Mouse (Mus musculus) intestine, embryonic 15.5 days (tissue): Measurements from ENCODE around the gene Ndufs1. TPM values are rescaled to one million over a fixed set of nuclear protein-coding genes. Genes with fewer than 3 reads are reported as not detected.
"Not testable (repeated sequence)": the region's sequence is repeated elsewhere in the genome, so short reads cannot be mapped to it uniquely, and the experiment has no call there.

Experiments
- ATAC-seq: fragments of 200-750 bp; cut with Nextera tagmentation; 2 replicates; pipeline ENCODE4 v1.8.0; 2017; ENCODE audit warnings: moderate TSS enrichment, moderate library complexity
- H3K27ac ChIP-seq: fragments of 300-500 bp; sonication (generic); 2 replicates; pipeline ENCODE4 v1.5.1; 2015; ENCODE audit warnings: mild to moderate bottlenecking, inconsistent platforms
- H3K27me3 ChIP-seq: fragments of 300-500 bp; sonication (generic); replicated peaks from 2 replicates; pipeline ENCODE4 v1.6.1; 2015; ENCODE audit warnings: inconsistent platforms
- H3K36me3 ChIP-seq: fragments of 300-500 bp; sonication (generic); 2 replicates; pipeline ENCODE4 v1.6.1; 2015; ENCODE audit warnings: inconsistent platforms
- H3K4me1 ChIP-seq: fragments of 300-500 bp; sonication (generic); replicated peaks from 2 replicates; pipeline ENCODE4 v1.6.1; 2015; ENCODE audit warnings: inconsistent platforms
- H3K4me2 ChIP-seq: fragments of 300-500 bp; sonication (generic); replicated peaks from 2 replicates; pipeline ENCODE4 v1.6.1; 2015; ENCODE audit warnings: mild to moderate bottlenecking, inconsistent platforms
- H3K4me3 ChIP-seq: fragments of 300-500 bp; sonication (generic); replicated peaks from 2 replicates; pipeline ENCODE4 v1.5.1; 2015; ENCODE audit warnings: inconsistent platforms
- H3K9ac ChIP-seq: fragments of 300-500 bp; sonication (generic); 2 replicates; pipeline ENCODE4 v1.6.1; 2015; ENCODE audit warnings: inconsistent platforms
- H3K9me3 ChIP-seq: fragments of 300-500 bp; sonication (generic); 2 replicates; pipeline ENCODE4 v1.6.1; 2016; ENCODE audit warnings: inconsistent platforms
- WGBS: fragments of 180-500 bp; shearing (Covaris S2); methylation state at CpG from one replicate; pipeline ENCODE4 v1.1.7; 2015; 5-methylcytosine and 5-hydroxymethylcytosine counted together
- polyA plus RNA-seq: library from polyadenylated mRNA; unstranded; fragments of >200 nt; fragmentation: Nextera tagmentation; extraction: Ambion mirVana; gene quantifications from 2 replicates; pipeline ENCODE4 v1.2.1, GENCODE M21; 2015

The Ndufs1 gene
- polyA plus RNA-seq, 1 experiment from 2014 or later = 168 TPM

- Histone ChIP-seq H3K36me3 (no peaks in the 10 kb centered on the region), H3K27ac (no peak overlapping the region), H3K27me3 (no peaks in the 10 kb centered on the region), H3K4me1 (peaks cover 5% of the 10 kb centered on the region; the same call in 1 of the 2 replicates), H3K4me2 (no peak overlapping the region), H3K4me3 (no peak overlapping the region), H3K9me3 (no peaks in the 10 kb centered on the region), H3K9ac (no peak overlapping the region)
- no peak for ATAC-seq
- 88% methylated on average over 1 of the region's 1 CpGs for WGBS
These were observed 26.8 kb upstream of the Ndufs1 start for GRCm38 (mm10) chr1:63203471-63203870.

GRCm38 (mm10) chr1:63201672-63202071 is 25.0 kb upstream of the Ndufs1 start:
- H3K27me3 ChIP-seq = no peaks in the 10 kb centered on the region
- H3K27ac ChIP-seq = no peak overlapping the region
- no peak for ATAC-seq
- WGBS = 70% methylated on average over 1 of the region's 1 CpGs
- H3K4me3 ChIP-seq = no peak overlapping the region
- no peak overlapping the region for H3K4me2 ChIP-seq
- H3K9ac ChIP-seq = no peak overlapping the region
- H3K36me3 ChIP-seq = no peaks in the 10 kb centered on the region
- no peaks in the 10 kb centered on the region for H3K9me3 ChIP-seq
- peaks cover 5% of the 10 kb centered on the region; the same call in 1 of the 2 replicates for H3K4me1 ChIP-seq

GRCm38 (mm10) chr1:63200322-63200721 is 23.7 kb upstream of the Ndufs1 start:
- ATAC-seq = no peak
- Histone ChIP-seq H3K36me3 (no peaks in the 10 kb centered on the region), H3K4me1 (peaks cover 5% of the 10 kb centered on the region; the same call in 1 of the 2 replicates), H3K9me3 (no peaks in the 10 kb centered on the region), H3K9ac (no peak overlapping the region), H3K27me3 (no peaks in the 10 kb centered on the region), H3K4me3 (no peak overlapping the region), H3K27ac (no peak overlapping the region), H3K4me2 (no peak overlapping the region)
- 94% methylated on average over 18 of the region's 18 CpGs for WGBS

- Histone ChIP-seq H3K27ac (no peak overlapping the region), H3K27me3 (no peaks in the 10 kb centered on the region), H3K9ac (no peak overlapping the region), H3K4me3 (no peak overlapping the region), H3K9me3 (no peaks in the 10 kb centered on the region), H3K4me1 (peaks cover 4% of the 10 kb centered on the region; the same call in 1 of the 2 replicates), H3K36me3 (no peaks in the 10 kb centered on the region), H3K4me2 (no peak overlapping the region)
- ATAC-seq = no peak
- 70% methylated on average over 6 of the region's 6 CpGs for WGBS
These were observed 22.8 kb upstream of the Ndufs1 start for GRCm38 (mm10) chr1:63199387-63199786.

GRCm38 (mm10) chr1:63195848-63196512 is 19.3 kb upstream of the Ndufs1 start:
- ATAC-seq = no peak
- no peak overlapping the region for H3K4me2 ChIP-seq
- H3K36me3 ChIP-seq = no peaks in the 10 kb centered on the region
- H3K4me1 ChIP-seq = no peaks in the 10 kb centered on the region
- no peak overlapping the region for H3K4me3 ChIP-seq
- no peak overlapping the region for H3K27ac ChIP-seq
- no peak overlapping the region for H3K9ac ChIP-seq
- no peaks in the 10 kb centered on the region for H3K27me3 ChIP-seq
- 36% methylated on average over 5 of the region's 5 CpGs for WGBS
- no peaks in the 10 kb centered on the region for H3K9me3 ChIP-seq

- Histone ChIP-seq H3K9me3 (no peaks in the 10 kb centered on the region), H3K4me2 (no peak overlapping the region), H3K36me3 (no peaks in the 10 kb centered on the region), H3K27ac (no peak overlapping the region), H3K4me3 (no peak overlapping the region), H3K4me1 (0 out of 2 replicates have a peak, but pooled peaks cover 2% of the 10 kb centered on the region), H3K9ac (no peak overlapping the region), H3K27me3 (no peaks in the 10 kb centered on the region)
- WGBS = 74% methylated on average over 11 of the region's 11 CpGs
- no peak for ATAC-seq
These were observed 15.9 kb upstream of the Ndufs1 start for GRCm38 (mm10) chr1:63192306-63193065.

- 66% methylated on average over 8 of the region's 8 CpGs for WGBS
- H3K27me3 ChIP-seq = no peaks in the 10 kb centered on the region
- no peak overlapping the region for H3K4me3 ChIP-seq
- no peak for ATAC-seq
- H3K36me3 ChIP-seq = no peaks in the 10 kb centered on the region
- H3K9me3 ChIP-seq = no peaks in the 10 kb centered on the region
- no peak overlapping the region for H3K27ac ChIP-seq
- no peak overlapping the region for H3K4me2 ChIP-seq
- H3K4me1 ChIP-seq = 0 out of 2 replicates have a peak, but pooled peaks cover 2% of the 10 kb centered on the region
- no peak overlapping the region for H3K9ac ChIP-seq
These were observed 14.2 kb upstream of the Ndufs1 start for GRCm38 (mm10) chr1:63190851-63191250.

- WGBS = 91% methylated on average over 3 of the region's 3 CpGs
- no peak overlapping the region for H3K4me2 ChIP-seq
These were observed 11.9 kb upstream of the Ndufs1 start for GRCm38 (mm10) chr1:63188536-63188935.

GRCm38 (mm10) chr1:63185430-63185829 is 8.8 kb upstream of the Ndufs1 start:
- not testable (repeated sequence) for H3K4me2 ChIP-seq, H3K27ac ChIP-seq, H3K4me1 ChIP-seq, H3K9ac ChIP-seq, H3K36me3 ChIP-seq, ATAC-seq, H3K9me3 ChIP-seq, H3K27me3 ChIP-seq, H3K4me3 ChIP-seq
- whole genome bisulfite sequencing = 96% methylated on average over 6 of the region's 6 CpGs

More at GRCm38 (mm10) chr1:63188536-63188935, 11.9 kb upstream of the Ndufs1 start:
- 0 out of 2 replicates have a peak, but pooled peaks cover 2% of the 10 kb centered on the region for H3K4me1 ChIP-seq
- no peak for ATAC-seq
- H3K9ac ChIP-seq = no peak overlapping the region
- H3K9me3 ChIP-seq = no peaks in the 10 kb centered on the region
- H3K27me3 ChIP-seq = no peaks in the 10 kb centered on the region
- no peak overlapping the region for H3K4me3 ChIP-seq
- no peaks in the 10 kb centered on the region for H3K36me3 ChIP-seq
- H3K27ac ChIP-seq = no peak overlapping the region

- no peak overlapping the region for H3K4me3 ChIP-seq
- no peaks in the 10 kb centered on the region for H3K9me3 ChIP-seq
- H3K27me3 ChIP-seq = no peaks in the 10 kb centered on the region
- peaks cover 5% of the 10 kb centered on the region for H3K36me3 ChIP-seq
- ATAC-seq = no peak
- no peak overlapping the region for H3K27ac ChIP-seq
- H3K4me2 ChIP-seq = no peak overlapping the region
- H3K4me1 ChIP-seq = peaks cover 6% of the 10 kb centered on the region; the same call in 1 of the 2 replicates
- WGBS = 62% methylated on average over 10 of the region's 10 CpGs
- no peak overlapping the region for H3K9ac ChIP-seq
These were observed 6.1 kb upstream of the Ndufs1 start for GRCm38 (mm10) chr1:63182636-63183270.

- 84% methylated on average over 5 of the region's 5 CpGs for WGBS
These were observed 5.6 kb upstream of the Ndufs1 start for GRCm38 (mm10) chr1:63182212-63182611.

GRCm38 (mm10) chr1:63181480-63181879 is 4.8 kb upstream of the Ndufs1 start:
- H3K4me1 ChIP-seq = peaks cover 9% of the 10 kb centered on the region; the same call in 1 of the 2 replicates

More at GRCm38 (mm10) chr1:63182212-63182611, 5.6 kb upstream of the Ndufs1 start:
- no peaks in the 10 kb centered on the region for H3K27me3 ChIP-seq
- no peak overlapping the region for H3K4me3 ChIP-seq
- H3K9ac ChIP-seq = no peak overlapping the region
- peaks cover 5% of the 10 kb centered on the region for H3K36me3 ChIP-seq
- ATAC-seq = no peak
- no peaks in the 10 kb centered on the region for H3K9me3 ChIP-seq
- H3K4me2 ChIP-seq = no peak overlapping the region
- peaks cover 9% of the 10 kb centered on the region; the same call in 1 of the 2 replicates for H3K4me1 ChIP-seq
- H3K27ac ChIP-seq = no peak overlapping the region

More at GRCm38 (mm10) chr1:63181480-63181879, 4.8 kb upstream of the Ndufs1 start:
- H3K9me3 ChIP-seq = no peaks in the 10 kb centered on the region
- H3K27me3 ChIP-seq = no peaks in the 10 kb centered on the region
- H3K9ac ChIP-seq = no peak overlapping the region
- 100% methylated on average over 1 of the region's 1 CpGs for WGBS
- H3K4me3 ChIP-seq = no peak overlapping the region
- peaks cover 5% of the 10 kb centered on the region for H3K36me3 ChIP-seq
- ATAC-seq = no peak
- no peak overlapping the region for H3K27ac ChIP-seq
- no peak overlapping the region for H3K4me2 ChIP-seq
